Mouse (Mus musculus) embryo, embryonic 11 days (tissue): ENCODE results near the gene Btbd35f23.
"Not testable (repeated sequence)": the region's sequence is repeated elsewhere in the genome, so short reads cannot be mapped to it uniquely, and the experiment has no call there.

Experiments used
- DNase-seq: peaks from one replicate; pipeline ENCODE4 v3.0.0-alpha.2; 2015

Gene Btbd35f23

GRCm38 (mm10) chrX:3076575-3076974 lies at the start of gene Btbd35f23:
Gene Btbd35f23, plus strand, starts transcription at chrX:3076875.
- DNase-seq: not testable (repeated sequence)
